Mouse (Mus musculus): ENCODE measurements around the gene Cluh. TPM values are rescaled to one million over a fixed set of nuclear protein-coding genes. Genes with fewer than 3 reads are reported as not detected.

Cluh gene
- polyA plus RNA-seq, 1 experiment, result not detected

DNA sequence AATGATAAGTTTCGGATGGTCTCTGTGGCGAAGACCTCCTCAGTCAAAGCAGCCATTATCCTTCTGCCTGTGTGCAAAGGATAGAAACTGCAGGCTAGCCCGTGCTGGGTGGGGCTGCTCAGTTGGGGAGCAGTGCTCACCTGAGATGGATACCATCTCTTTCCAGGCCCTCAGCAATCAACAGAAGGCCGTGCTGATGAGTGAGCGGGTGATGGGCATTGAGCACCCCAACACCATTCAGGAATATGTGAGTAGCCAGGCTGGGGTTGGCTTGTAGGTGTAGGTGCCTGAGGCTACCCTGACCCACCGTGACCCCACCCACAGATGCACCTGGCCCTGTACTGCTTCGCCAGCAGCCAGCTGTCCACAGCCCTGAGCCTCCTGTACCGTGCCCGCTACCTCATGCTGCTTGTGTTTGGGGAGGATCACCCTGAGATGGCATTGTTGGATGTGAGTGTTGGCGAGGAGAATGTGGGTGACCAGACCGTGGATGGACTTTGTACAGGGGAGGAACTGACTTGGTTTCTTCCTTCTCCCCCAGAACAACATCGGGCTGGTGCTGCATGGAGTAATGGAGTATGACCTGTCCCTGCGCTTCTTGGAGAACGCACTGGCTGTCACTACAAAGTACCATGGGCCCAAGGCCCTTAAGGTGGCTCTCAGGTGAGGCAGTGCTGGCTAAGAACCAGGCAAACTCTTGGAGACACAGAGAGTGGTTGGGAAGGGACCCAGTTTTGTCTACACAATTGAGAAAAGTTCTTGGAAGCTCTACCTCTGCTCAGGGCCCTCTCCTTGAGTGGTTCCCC, 17.7 kb downstream of the Cluh start:
- WGBS, result 95% methylated on average over 14 of the region's 14 CpGs
- TF ChIP-seq CTCF (IDR thresholded peaks at IDR 0.05; ENCODE audit: insufficient read depth, low read depth, low read length) (no peak), POLR2A (IDR thresholded peaks at IDR 0.05; ENCODE audit: insufficient read depth, low read depth, low read length) (no peak)
- Histone ChIP-seq H3K4me1 (ENCODE audit: control insufficient read depth, insufficient read depth, low read length) (no peaks in the 10 kb centered on the region), H3K4me3 (ENCODE audit: insufficient read depth, low read depth, low read length) (no peak overlapping the region), H3K27ac (ENCODE audit: insufficient read depth, low read depth, low read length) (no peak overlapping the region)

GRCm38 (mm10) chr11:74667582-74668010, 18.3 kb downstream of the Cluh start:
- Histone ChIP-seq H3K4me3 (ENCODE audit: insufficient read depth, low read depth, low read length) (no peak overlapping the region), H3K4me1 (ENCODE audit: control insufficient read depth, insufficient read depth, low read length) (no peaks in the 10 kb centered on the region), H3K27ac (ENCODE audit: insufficient read depth, low read depth, low read length) (no peak overlapping the region)
- no peak for TF ChIP-seq CTCF (IDR thresholded peaks at IDR 0.05; ENCODE audit: insufficient read depth, low read depth, low read length)
- no peak for TF ChIP-seq POLR2A (IDR thresholded peaks at IDR 0.05; ENCODE audit: insufficient read depth, low read depth, low read length)
- WGBS, result 97% methylated on average over 13 of the region's 13 CpGs

GRCm38 (mm10) chr11:74668466-74668865, 19.2 kb downstream of the Cluh start:
- H3K27ac ChIP-seq (ENCODE audit: insufficient read depth, low read depth, low read length), result no peak overlapping the region
- H3K4me3 ChIP-seq (ENCODE audit: insufficient read depth, low read depth, low read length), result no peak overlapping the region
- no peaks in the 10 kb centered on the region for H3K4me1 ChIP-seq (ENCODE audit: control insufficient read depth, insufficient read depth, low read length)
- WGBS, result 91% methylated on average over 5 of the region's 5 CpGs
- no peak for TF ChIP-seq CTCF (IDR thresholded peaks at IDR 0.05; ENCODE audit: insufficient read depth, low read depth, low read length)
- TF ChIP-seq POLR2A (IDR thresholded peaks at IDR 0.05; ENCODE audit: insufficient read depth, low read depth, low read length), result no peak

GRCm38 (mm10) chr11:74668971-74669370, 19.7 kb downstream of the Cluh start:
- WGBS, result 94% methylated on average over 2 of the region's 2 CpGs
- H3K4me1 ChIP-seq (ENCODE audit: control insufficient read depth, insufficient read depth, low read length), result no peaks in the 10 kb centered on the region
- no peak overlapping the region for H3K4me3 ChIP-seq (ENCODE audit: insufficient read depth, low read depth, low read length)
- no peak overlapping the region for H3K27ac ChIP-seq (ENCODE audit: insufficient read depth, low read depth, low read length)
- TF ChIP-seq CTCF (IDR thresholded peaks at IDR 0.05; ENCODE audit: insufficient read depth, low read depth, low read length) (no peak), POLR2A (IDR thresholded peaks at IDR 0.05; ENCODE audit: insufficient read depth, low read depth, low read length) (no peak)

DNA sequence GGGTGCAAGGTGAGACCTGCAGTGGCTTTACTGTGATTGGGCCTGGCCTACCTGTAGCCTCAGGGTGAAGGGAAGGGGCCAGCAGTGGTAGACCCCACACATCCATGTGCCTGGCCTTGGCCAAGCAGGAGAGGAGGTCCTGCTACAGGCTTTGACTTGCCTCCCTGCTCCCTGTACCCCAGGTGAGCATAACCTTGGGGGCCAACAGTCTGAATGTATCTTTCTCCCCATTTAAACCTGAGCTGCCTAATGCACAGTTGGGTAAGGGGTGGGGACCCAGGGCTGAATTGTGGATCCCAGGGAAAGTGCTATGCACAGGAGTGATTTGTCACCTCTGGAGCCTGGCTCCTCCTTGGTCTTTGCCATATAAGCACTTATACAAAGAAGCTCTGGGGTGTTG, 20.9 kb downstream of the Cluh start:
- TF ChIP-seq POLR2A (IDR thresholded peaks at IDR 0.05; ENCODE audit: insufficient read depth, low read depth, low read length), result no peak
- no peak for TF ChIP-seq CTCF (IDR thresholded peaks at IDR 0.05; ENCODE audit: insufficient read depth, low read depth, low read length)
- Histone ChIP-seq H3K27ac (ENCODE audit: insufficient read depth, low read depth, low read length) (no peak overlapping the region), H3K4me1 (ENCODE audit: control insufficient read depth, insufficient read depth, low read length) (no peaks in the 10 kb centered on the region), H3K4me3 (ENCODE audit: insufficient read depth, low read depth, low read length) (no peak overlapping the region)

GRCm38 (mm10) chr11:74671013-74671412, 21.7 kb downstream of the Cluh start:
- Histone ChIP-seq H3K27ac (ENCODE audit: insufficient read depth, low read depth, low read length) (no peak overlapping the region), H3K4me1 (ENCODE audit: control insufficient read depth, insufficient read depth, low read length) (no peaks in the 10 kb centered on the region), H3K4me3 (ENCODE audit: insufficient read depth, low read depth, low read length) (no peak overlapping the region)
- TF ChIP-seq POLR2A (IDR thresholded peaks at IDR 0.05; ENCODE audit: insufficient read depth, low read depth, low read length) (no peak), CTCF (IDR thresholded peaks at IDR 0.05; ENCODE audit: insufficient read depth, low read depth, low read length) (no peak)
- WGBS, result 78% methylated on average over 1 of the region's 1 CpGs

- WGBS, result 82% methylated on average over 5 of the region's 5 CpGs
- TF ChIP-seq POLR2A (IDR thresholded peaks at IDR 0.05; ENCODE audit: insufficient read depth, low read depth, low read length), result no peak
- no peak for TF ChIP-seq CTCF (IDR thresholded peaks at IDR 0.05; ENCODE audit: insufficient read depth, low read depth, low read length)
These were observed 22.5 kb downstream of the Cluh start for GRCm38 (mm10) chr11:74671839-74672238.

GRCm38 (mm10) chr11:74672901-74673513, 23.7 kb downstream of the Cluh start:
- no peak overlapping the region for H3K27ac ChIP-seq (ENCODE audit: insufficient read depth, low read depth, low read length)

More at GRCm38 (mm10) chr11:74671839-74672238, 22.5 kb downstream of the Cluh start:
- Histone ChIP-seq H3K4me1 (ENCODE audit: control insufficient read depth, insufficient read depth, low read length) (no peaks in the 10 kb centered on the region), H3K27ac (ENCODE audit: insufficient read depth, low read depth, low read length) (no peak overlapping the region), H3K4me3 (ENCODE audit: insufficient read depth, low read depth, low read length) (no peak overlapping the region)

DNA sequence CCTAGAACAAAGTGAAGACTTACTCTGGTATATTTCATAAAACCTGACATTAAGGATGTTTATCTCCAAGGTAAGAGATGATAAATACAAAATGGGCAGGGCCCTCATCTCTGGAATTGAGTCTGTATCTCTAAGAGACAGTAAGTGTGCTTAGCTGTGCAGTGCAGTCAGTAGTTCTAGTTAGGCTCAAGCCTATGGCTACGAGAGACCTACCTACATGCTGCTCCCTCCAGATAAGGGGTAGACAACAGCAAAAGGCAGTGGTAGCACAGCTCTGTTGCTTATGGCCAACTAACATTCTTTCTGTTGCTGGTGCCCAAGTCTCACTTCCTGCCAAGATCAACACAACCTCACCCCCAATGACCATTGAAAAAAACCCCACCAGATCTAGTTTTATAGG, 24.3 kb downstream of the Cluh start:
- Histone ChIP-seq H3K4me1 (ENCODE audit: control insufficient read depth, insufficient read depth, low read length) (no peaks in the 10 kb centered on the region), H3K27ac (ENCODE audit: insufficient read depth, low read depth, low read length) (no peak overlapping the region), H3K4me3 (ENCODE audit: insufficient read depth, low read depth, low read length) (no peak overlapping the region)
- no peak for TF ChIP-seq POLR2A (IDR thresholded peaks at IDR 0.05; ENCODE audit: insufficient read depth, low read depth, low read length)
- TF ChIP-seq CTCF (IDR thresholded peaks at IDR 0.05; ENCODE audit: insufficient read depth, low read depth, low read length), result no peak
- 95% methylated on average over 1 of the region's 1 CpGs for WGBS

More at GRCm38 (mm10) chr11:74672901-74673513, 23.7 kb downstream of the Cluh start:
- TF ChIP-seq POLR2A (IDR thresholded peaks at IDR 0.05; ENCODE audit: insufficient read depth, low read depth, low read length) (no peak), CTCF (IDR thresholded peaks at IDR 0.05; ENCODE audit: insufficient read depth, low read depth, low read length) (no peak)
- Histone ChIP-seq H3K4me3 (ENCODE audit: insufficient read depth, low read depth, low read length) (no peak overlapping the region), H3K4me1 (ENCODE audit: control insufficient read depth, insufficient read depth, low read length) (no peaks in the 10 kb centered on the region)
- WGBS, result 76% methylated on average over 6 of the region's 6 CpGs

Measured in olfactory bulb, adult 2 months (tissue).